Mouse (Mus musculus): ENCODE measurements around the gene Ctsd.

Gene Ctsd

DNA sequence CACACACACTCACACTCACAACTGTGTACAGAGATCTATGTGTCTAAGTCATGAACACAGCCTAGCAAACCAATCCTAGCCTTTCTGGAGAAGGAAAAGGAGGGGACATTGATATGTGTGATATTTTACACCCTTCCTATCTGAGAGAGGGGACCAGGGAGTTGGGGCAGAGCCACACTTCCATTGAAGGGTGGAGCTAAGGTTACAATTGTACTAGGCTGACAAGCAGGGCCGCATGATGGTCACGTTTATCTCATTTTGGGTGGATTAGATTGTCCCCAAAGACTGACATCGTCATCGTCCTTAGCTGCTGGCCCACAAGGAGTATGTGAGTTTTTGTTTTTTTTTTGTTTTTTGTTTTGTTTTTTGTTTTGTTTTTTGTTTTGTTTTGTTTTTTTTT is 56.6 kb downstream of the Ctsd start:
- DNase-seq: no peak

DNA sequence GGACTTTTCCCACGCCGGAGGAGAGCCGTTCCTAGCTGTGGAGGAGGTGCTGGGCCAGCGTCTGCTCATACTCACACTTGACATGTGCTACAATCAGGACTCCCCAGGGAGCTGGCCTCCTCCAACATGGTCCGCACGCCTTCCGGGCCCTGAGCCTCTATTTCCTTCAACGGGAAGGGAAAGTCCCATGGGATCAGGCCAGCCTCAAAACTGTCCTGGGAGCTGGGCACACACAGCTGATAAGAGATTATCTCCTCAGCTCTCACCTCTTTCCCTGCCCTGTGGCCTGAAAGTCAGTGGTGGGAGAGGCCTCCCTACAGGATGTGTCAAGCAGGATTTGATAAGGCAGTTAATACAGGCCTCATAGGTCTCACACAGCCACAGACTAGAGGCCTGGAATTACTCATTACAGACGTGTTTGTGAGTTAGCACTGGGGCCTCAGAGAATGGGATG is 57.5 kb downstream of the Ctsd start:
- no peak for DNase-seq

DNA sequence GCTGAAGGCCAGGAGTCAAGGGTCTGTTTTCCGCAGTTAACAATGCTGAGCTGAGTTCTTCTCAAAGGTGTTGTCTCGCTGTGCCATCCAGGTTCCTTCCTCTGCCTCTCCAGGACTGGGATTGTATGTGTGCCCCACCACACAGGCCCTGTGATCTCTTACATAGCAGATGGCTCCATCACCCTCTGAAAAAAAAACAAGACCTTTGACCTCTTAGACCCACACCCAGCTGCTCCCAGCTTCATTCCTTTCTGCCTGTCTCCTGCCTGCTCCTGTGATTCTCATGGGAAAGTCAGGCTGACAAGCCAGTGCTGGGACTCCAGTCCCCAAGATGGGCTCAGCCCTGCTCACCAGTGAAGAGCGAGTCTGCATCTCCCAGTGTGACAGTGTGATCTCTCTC is 59.3 kb downstream of the Ctsd start:
- DNase-seq: no peak

DNA sequence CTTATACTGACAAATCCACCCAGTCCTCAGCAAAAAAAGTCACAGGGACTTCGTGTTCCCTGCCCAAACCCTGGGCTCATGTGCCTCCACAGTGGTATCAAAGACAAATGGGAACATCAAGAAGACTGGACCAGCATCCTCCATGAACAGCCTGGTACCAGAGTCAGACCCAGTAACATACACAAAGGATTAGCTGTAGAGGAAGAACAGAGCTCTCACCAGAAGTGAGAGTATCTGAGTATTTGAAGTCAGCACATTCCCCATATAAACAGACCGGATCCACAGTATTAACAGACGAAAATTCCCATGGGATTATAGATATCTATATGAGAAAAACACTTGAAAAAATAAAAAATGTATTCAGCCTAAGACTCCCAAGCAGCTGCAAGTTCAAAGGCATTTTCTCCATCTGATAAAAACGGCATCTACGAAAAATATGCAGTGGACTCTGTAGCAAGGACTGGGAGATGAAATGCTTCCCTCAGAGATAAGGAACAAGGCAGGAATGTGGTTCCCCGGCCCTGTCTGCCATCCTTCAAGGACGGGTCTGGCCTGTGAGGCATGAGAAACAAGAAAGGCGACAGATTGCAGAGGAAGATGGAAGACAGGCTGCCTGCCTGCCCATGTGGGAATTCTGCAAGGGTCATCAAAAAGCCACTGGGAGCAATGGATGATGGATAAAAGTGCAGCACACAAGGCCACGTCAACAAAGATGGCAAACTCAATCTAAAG is 61.0 kb downstream of the Ctsd start:
- DNase-seq: no peak
